Mouse (Mus musculus): ENCODE results near the gene Olfr68.
"Not testable (repeated sequence)": the region's sequence is repeated elsewhere in the genome, so short reads cannot be mapped to it uniquely, and the experiment has no call there.

Gene Olfr68

GRCm38 (mm10) chr7:103762212-103762611 is 17.3 kb downstream of the Olfr68 start:
- not testable (repeated sequence) for DNase-seq

DNA sequence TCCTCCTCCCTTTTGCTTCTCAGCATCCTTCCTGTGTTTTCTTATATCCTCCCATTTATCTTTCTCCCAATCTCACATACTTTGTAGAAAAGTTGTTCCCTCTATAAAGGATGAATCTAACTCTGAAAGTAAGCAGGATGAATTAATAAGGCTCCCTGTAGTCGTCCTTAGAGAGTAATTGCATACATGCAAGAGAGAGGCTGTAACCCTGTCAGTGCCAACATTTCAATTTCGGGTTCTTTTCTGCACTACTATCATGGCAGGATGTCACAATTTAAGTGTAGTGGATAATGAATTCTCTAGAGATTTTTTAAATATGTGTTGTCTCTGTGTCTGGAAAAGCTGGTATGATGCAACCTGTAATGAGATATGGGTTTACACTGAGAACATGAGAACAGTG is 22.3 kb downstream of the Olfr68 start, which contains the start of gene Olfr630:
Olfr630 (minus strand) TSS at position 101 of the 400 bp plus-strand sequence.
- no peak for DNase-seq

GRCm38 (mm10) chr7:103744843-103745242 is 34.7 kb downstream of the Olfr68 start, which contains the start of gene Olfr629:
Gene Olfr629, minus strand, starts transcription at chr7:103744943.
- no peak for DNase-seq

- DNase-seq = no peak
Measured at GRCm38 (mm10) chr7:103730074-103730473, 49.4 kb downstream of the Olfr68 start, which contains the start of gene Olfr628. Gene Olfr628, plus strand, starts transcription at chr7:103730374.

All from lung, postnatal 14 days (tissue).